Mouse (Mus musculus): ENCODE data around the gene Zfp143.

- no peak for TF ChIP-seq CTCF (IDR thresholded peaks at IDR 0.05; ENCODE audit: low read depth, low read length)
- no peak for TF ChIP-seq POLR2A (IDR thresholded peaks at IDR 0.05; ENCODE audit: extremely low read depth, insufficient read depth, low read length)
These were observed 35.3 kb downstream of the Zfp143 start for GRCm38 (mm10) chr7:110096332-110096731.
